Mouse (Mus musculus) CH12F3 (cell line): ENCODE measurements around the gene Col8a1.

Experiments used
- in situ Hi-C: fragments of 300-500 bp; cut with MboI; formaldehyde crosslinking; loops from 2 replicates; pipeline ENCODE4 v1.14.3; 2020; ENCODE audit warnings: low sequenced_read_pairs

Gene Col8a1

DNA sequence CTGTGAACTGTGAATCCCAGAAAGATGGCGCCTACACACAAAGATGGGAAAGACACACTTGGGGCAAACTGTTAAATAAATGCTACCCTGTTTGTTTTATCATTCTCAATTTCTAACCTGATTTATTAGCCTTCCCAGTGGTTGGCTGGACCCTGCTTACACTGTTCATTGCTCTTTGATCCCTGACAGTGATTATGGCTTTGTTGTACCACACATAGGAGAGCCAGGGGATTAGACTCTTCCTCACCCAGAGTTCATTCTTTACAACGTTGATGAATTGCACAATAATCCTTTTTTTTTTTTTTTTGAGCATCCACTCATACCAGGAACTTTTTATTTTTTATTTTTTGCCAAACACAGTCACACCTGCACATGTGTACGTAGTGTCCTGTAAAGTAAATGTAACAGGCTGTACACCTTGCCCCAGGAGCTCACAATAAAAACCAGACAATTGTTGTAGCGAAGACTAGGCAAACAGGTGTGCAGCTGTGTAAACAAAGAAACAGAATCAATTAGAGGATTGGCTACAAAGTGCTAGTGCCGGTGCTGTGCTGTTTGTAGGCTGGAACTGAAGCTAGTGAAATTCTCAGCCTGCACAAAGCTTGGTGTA, 68.6 kb downstream of the Col8a1 start:
- in situ Hi-C loops: no loop called here

- in situ Hi-C loops: loop anchor here (25.0 kb wide), 1 partner anchor 615 kb away; no protein-coding TSS in a partner anchor
Observed at GRCm38 (mm10) chr16:57672251-57672650, 82.3 kb downstream of the Col8a1 start.

- in situ Hi-C loops: loop anchor here (25.0 kb wide), 1 partner anchor 616 kb away; no protein-coding TSS in a partner anchor
Observed at GRCm38 (mm10) chr16:57671637-57672036, 82.9 kb downstream of the Col8a1 start.

- in situ Hi-C loops: loop anchor here (25.0 kb wide), 1 partner anchor 618 kb away; no protein-coding TSS in a partner anchor
Observed at GRCm38 (mm10) chr16:57669348-57669747, 85.2 kb downstream of the Col8a1 start.

DNA sequence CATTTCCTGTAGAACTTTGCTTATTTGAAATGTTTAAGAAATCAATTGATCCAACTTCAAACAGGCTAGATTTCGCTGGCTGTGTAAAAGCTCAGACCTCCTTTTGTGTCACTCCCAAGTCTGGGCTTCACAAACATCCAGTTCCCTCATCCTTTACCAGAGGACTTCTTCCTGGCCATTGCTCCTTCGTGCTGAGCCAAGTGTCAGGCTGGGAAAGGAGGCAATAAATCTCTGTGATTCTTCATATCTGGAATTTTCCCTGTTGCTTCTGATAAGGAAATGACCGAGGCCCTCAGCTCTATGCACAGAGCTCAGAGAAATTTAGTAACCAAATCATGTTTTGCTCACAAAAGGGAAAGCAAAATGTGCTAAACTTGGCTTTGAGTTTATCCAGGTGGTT, 91.9 kb downstream of the Col8a1 start:
- in situ Hi-C loops: loop anchor here (25.0 kb wide), 1 partner anchor 625 kb away; no protein-coding TSS in a partner anchor

GRCm38 (mm10) chr16:57649888-57650287, 104.6 kb downstream of the Col8a1 start:
- in situ Hi-C loops: loop anchor here (25.0 kb wide), 1 partner anchor 637 kb away; no protein-coding TSS in a partner anchor

DNA sequence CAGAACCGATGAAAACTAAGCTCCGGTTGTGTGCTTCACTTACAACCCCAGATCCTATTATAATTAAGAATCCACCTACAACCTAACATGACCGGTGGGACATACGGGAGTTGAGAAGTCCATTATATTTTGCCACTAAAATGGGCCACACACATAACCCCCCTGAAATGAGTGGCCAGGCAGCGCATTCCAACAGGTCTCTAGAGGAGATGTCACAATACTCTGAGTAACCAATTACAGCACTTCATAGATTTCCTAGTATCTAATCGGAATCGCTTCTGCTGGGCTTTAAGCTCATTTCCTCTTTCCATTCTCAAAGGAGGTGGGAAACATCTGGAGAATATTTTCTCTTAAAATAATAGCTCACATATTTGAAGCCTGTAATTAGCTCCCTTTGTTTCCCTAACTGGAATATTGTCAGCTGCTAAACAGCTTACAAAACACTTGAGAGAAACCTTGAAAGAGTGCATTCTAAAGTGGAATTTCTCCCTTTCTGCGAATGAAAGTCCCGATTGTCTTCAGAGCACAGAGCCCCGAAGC, 113.1 kb downstream of the Col8a1 start:
- in situ Hi-C loops: no loop called here

DNA sequence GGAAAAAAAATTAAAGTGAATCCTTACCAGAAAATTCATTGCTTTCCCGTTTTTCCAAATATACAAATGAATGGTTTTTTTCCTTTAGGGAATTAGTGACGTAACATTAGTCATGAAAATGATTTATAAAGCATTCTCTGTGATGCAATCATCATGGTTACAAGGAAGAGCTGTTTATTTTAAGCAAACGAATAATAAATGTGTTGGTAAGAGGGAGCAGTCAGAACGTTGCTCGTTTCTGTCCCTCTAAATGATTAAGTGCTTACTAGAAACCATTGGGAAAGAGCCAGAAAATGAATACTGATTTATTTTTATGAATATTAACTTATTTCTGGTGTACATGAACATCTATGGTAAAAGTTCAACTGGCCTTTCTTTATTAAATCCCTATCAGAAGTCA, 119.8 kb downstream of the Col8a1 start:
- in situ Hi-C loops: no loop called here

- in situ Hi-C loops: no loop called here
Observed at GRCm38 (mm10) chr16:57634191-57634590, 120.3 kb downstream of the Col8a1 start.

GRCm38 (mm10) chr16:57611768-57612167, 142.8 kb downstream of the Col8a1 start:
- in situ Hi-C loops: no loop called here

- in situ Hi-C loops: loop anchor here (10.0 kb wide), 2 partner anchors 362 to 492 kb away; no protein-coding TSS in a partner anchor
Observed at GRCm38 (mm10) chr16:57606444-57607227, 147.9 kb downstream of the Col8a1 start, which contains the start of gene Cmss1. Gene Cmss1 (minus strand): TSS chr16:57606864.

GRCm38 (mm10) chr16:57601031-57601430, 153.5 kb downstream of the Col8a1 start:
- in situ Hi-C loops: loop anchor here (10.0 kb wide), 2 partner anchors 356 to 486 kb away; no protein-coding TSS in a partner anchor

DNA sequence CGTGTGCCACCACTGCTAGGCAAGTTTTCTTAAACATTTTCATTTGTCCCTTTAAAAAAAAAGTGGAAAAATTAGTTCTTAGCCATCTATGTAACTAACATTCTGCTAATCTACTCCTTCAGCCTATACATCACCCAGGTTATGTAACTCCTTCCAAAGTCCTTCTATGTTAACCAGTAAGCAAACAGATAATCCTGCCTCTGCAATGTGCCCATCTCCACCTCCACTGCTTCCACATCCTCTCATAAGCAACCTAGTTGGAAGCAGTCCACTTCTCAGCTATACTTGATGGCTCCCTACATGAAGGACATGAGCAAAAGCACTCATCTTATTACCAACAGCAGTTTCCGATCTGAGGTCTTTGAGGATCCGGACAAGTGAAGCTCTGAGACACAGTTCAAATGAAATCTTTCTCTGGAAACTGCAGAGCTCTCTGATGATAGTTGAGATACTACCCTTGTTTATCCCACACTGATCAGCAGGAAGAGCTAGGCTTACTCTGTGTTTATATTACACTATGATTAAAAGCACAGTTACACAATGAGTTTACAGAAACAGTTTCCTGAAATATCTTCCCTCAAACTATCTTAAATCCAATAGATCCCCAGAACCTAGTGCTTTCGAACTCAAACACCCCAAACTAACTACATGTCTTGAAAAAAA, 157.1 kb downstream of the Col8a1 start:
- in situ Hi-C loops: no loop called here

DNA sequence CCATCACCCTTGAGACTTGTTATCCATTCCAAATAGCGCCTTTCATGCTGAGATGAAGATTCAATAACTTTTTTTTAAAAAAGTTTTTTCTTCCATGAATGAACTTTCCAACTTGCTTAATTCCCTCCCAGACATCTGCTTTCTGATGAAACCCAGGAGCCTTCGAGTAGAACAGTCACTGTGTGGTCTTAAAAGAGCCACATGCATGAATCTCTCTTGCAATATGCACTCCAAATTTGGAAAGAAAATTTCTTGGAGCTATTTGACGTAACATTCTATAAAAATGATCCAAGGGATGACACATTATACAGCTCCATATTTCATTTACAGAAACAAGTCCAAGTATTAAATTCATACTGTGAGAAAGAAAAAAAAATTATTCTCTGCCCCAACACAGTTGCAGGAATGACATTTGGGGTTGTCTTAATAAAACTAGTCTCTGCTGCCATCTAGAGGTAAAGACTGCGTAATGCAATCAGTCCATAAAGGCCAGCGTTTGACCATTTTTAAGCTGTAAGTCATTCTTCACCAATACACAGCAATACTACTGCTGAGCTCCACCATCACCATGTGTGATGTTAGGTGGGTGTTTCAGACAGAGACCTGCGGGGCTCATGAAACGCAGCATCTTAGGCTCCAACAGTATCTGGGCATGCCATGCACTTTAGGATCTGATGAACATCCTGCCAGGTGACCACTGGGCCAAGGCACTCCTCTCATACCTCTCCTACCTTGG, 160.9 kb downstream of the Col8a1 start:
- in situ Hi-C loops: no loop called here

DNA sequence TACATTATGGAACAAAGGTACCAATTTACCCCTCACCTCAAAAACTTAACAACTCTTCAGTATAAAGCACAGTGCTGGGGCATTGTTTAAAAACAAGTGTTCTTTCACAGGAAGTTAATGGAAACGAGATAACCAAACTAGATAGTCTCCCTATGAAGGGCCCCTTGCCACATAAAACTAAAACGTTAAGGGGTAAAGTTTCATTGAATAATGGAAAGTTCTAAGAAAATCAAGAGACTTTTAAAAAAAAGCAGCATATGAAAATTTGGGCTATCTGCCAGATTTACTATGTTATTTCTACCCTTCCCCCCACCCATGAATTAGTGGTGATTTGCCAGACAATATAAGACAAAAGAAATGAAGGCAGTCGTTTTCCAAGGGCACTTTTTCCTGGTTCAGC, 169.3 kb downstream of the Col8a1 start:
- in situ Hi-C loops: no loop called here

DNA sequence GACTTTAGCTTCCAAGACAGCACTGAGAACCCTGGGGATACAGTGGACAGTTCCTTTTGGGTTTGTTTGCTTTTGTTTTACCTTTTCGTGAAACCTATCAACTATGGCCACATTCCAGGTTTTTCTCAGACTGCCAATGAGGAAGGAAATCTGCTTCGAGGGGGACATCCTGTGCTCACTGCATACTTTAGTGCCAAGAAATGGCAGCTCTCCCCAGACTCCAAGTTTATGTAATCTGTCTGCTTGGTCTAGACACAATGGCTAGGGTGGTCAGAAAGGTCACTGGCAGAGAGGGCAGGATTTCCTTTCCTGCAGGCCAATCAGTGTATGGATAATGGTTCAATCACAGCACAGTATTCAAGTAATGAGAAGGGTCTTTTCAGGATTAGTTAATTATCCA, 172.5 kb downstream of the Col8a1 start:
- in situ Hi-C loops: no loop called here

- in situ Hi-C loops: no loop called here
Observed at GRCm38 (mm10) chr16:57580041-57580440, 174.5 kb downstream of the Col8a1 start.

DNA sequence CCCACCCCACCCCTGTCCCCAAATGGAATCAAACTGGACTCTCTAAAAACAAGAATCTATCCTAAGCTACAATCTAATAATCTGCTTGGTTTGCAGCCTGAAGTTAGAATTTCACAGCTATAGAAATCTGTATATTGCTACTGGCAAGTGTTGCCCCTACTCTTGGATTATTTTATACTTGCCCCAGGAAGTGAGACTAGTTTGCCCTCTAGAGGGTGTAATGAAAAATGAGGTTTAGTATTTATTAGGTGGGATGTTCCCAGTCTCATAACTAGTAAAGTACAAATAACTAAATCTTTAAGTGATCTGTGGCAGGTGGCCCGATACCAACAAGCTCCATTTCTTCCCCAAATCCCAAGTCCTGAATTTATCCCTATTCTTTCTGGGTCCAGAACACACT, 177.0 kb downstream of the Col8a1 start:
- in situ Hi-C loops: loop anchor here (10.0 kb wide), 1 partner anchor 333 kb away; no protein-coding TSS in a partner anchor

DNA sequence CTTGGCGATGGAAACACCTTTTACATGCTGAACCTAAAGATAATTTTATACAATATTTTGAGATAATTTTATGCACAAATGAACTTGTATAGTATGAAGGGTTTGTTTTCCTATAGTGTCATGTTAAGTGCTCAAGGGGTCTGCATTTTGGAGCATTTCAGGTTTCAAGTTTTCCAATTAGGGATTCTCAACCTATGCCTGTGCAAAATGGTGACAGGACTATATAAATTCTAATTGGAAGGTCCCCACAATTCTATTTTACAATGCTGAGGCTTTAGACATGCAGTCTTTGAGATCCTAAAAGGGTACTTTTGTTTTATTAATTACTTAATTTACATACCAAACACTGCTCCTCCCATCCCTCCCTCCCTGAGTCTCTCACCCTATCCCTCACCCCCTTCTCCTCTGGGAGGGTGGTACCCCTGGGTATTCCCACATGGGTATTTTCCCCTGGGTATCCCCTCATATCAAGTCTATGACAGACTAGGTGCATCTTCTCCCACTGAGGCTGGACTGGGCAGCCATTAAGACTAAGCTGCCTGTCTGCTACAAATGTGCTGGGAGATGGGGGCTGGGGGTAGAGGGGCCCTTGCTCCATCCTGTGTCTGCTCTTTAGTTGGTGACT, 178.7 kb downstream of the Col8a1 start:
- in situ Hi-C loops: loop anchor here (10.0 kb wide), 1 partner anchor 331 kb away; no protein-coding TSS in a partner anchor
